Comparison of ENCODE assay signal across 24 mouse cellular contexts in genomic region chr6:41057653-41058052, GRCm38 (mm10). TPM values are rescaled to one million over a fixed set of nuclear protein-coding genes. Genes with fewer than 3 reads are reported as not detected.
A peak's percentile ranks its signal among the peaks of the same experiment; 100 is the strongest.
DNase-seq lines count a peak whose midpoint lies in the region; ATAC-seq and TF ChIP-seq lines count a peak whose summit lies in the region.
"Had no signal": no experiment of that assay in that cellular context is flagged by ENCODE, and none has a peak within 500 bp of the region (broad histone marks: within the 10 kb centered on the region; RNA-seq: fewer than 3 reads in every experiment).

No protein-coding gene starts in this region.

- no peak for TF ChIP-seq EP300 in heart, adult 2 months (IDR thresholded peaks at IDR 0.05; ENCODE audit: insufficient read depth, low read depth, low read length)

- no peak overlapping the region for H3K4me3 ChIP-seq in heart, adult 2 months
- H3K4me3 ChIP-seq in macrophage (ENCODE audit: inconsistent target): no peak overlapping the region
- no peak overlapping the region for H3K4me3 ChIP-seq in forebrain, embryonic 12.5 days (replicated peaks)
- H3K4me3 ChIP-seq: heart, embryonic 15.5 days; hindbrain, embryonic 13.5 days; layer of hippocampus, adult 2 months; limb, embryonic 12.5 days; liver, embryonic 12.5 days; midbrain, embryonic 10.5 days had no signal

- no peak overlapping the region for H3K9ac ChIP-seq in heart, adult 2 months (ENCODE audit: low read depth, low read length)
- no peak overlapping the region for H3K9ac ChIP-seq in forebrain, embryonic 12.5 days
- H3K9ac ChIP-seq: heart, embryonic 15.5 days; hindbrain, embryonic 13.5 days; limb, embryonic 12.5 days; liver, embryonic 12.5 days had no signal

- no peaks in the 10 kb centered on the region for H3K36me3 ChIP-seq in heart, adult 2 months (ENCODE audit: control insufficient read depth, insufficient read depth, low read length)
- H3K36me3 ChIP-seq in macrophage (ENCODE audit: inconsistent target): no peaks in the 10 kb centered on the region
- H3K36me3 ChIP-seq in forebrain, embryonic 12.5 days (replicated peaks): no peaks in the 10 kb centered on the region
- H3K36me3 ChIP-seq: heart, embryonic 15.5 days; hindbrain, embryonic 13.5 days; limb, embryonic 12.5 days; liver, embryonic 12.5 days; midbrain, embryonic 10.5 days had no signal

- WGBS in heart, adult 2 months: 43% methylated on average over 5 of the region's 5 CpGs
- WGBS in macrophage (ENCODE audit: missing documents): 21% methylated on average over 5 of the region's 5 CpGs
- WGBS in forebrain, embryonic 12.5 days: 86% methylated on average over 5 of the region's 5 CpGs

- H3K27ac ChIP-seq in heart, adult 2 months: peak overlapping the region; percentile 15; the same call in 1 of the 2 replicates
- H3K27ac ChIP-seq in macrophage: peak overlapping the region; percentile 46
- H3K27ac ChIP-seq in forebrain, embryonic 12.5 days: no peak overlapping the region
- H3K27ac ChIP-seq: heart, embryonic 15.5 days; hindbrain, embryonic 13.5 days; layer of hippocampus, adult 2 months; limb, embryonic 12.5 days; liver, embryonic 12.5 days; midbrain, embryonic 10.5 days had no signal

- H3K9me3 ChIP-seq in forebrain, embryonic 12.5 days: no peaks in the 10 kb centered on the region
- H3K9me3 ChIP-seq: heart, embryonic 15.5 days; hindbrain, embryonic 13.5 days; limb, embryonic 12.5 days; liver, embryonic 12.5 days; midbrain, embryonic 10.5 days had no signal

- ATAC-seq in forebrain, embryonic 12.5 days (ENCODE audit: low FRiP score): no peak
- ATAC-seq: forebrain, embryonic 14.5 days; inflammation-experienced regulatory T-cells, adult 6 months; liver, embryonic 12.5 days had no signal

- no peak for TF ChIP-seq CTCF in heart, adult 2 months (IDR thresholded peaks at IDR 0.05)

- intact Hi-C loops in heart, adult 2 months (cut with DNase I): loop anchor here (10.0 kb wide), 2 partner anchors 77 to 467 kb away; partner anchors contain the start of gene Prss2
- intact Hi-C loops in heart, postnatal 25 days (cut with DNase I): loop anchor here (10.0 kb wide), 1 partner anchor 477 kb away; no protein-coding TSS in a partner anchor
- intact Hi-C loops in left cerebral cortex, postnatal 10 days (cut with DNase I): no loop called here

- H3K79me2 ChIP-seq in heart, adult 2 months (replicated peaks; ENCODE audit: control insufficient read depth, insufficient read depth, low read length): no peaks in the 10 kb centered on the region
- no peaks in the 10 kb centered on the region for H3K79me2 ChIP-seq in macrophage (ENCODE audit: inconsistent target)

- H3K4me2 ChIP-seq in forebrain, embryonic 12.5 days: no peak overlapping the region
- H3K4me2 ChIP-seq: heart, embryonic 15.5 days; hindbrain, embryonic 13.5 days; limb, embryonic 12.5 days; liver, embryonic 12.5 days had no signal

- DNase-seq in heart, adult 2 months: no peak
- no peak for DNase-seq in heart, postnatal 25 days (ENCODE audit: low spot score)
- peak; percentile 8 to 14 for DNase-seq in left cerebral cortex, adult 9 months (ENCODE audit: low spot score in 2 of 2)
- DNase-seq in left cerebral cortex, postnatal 10 days (ENCODE audit: extremely low spot score in 1 of 2, low spot score in 2 of 2): no peak
- DNase-seq in brain, adult 2 months (ENCODE audit: low read depth, low spot score): peak; percentile 69
- DNase-seq: adrenal gland, postnatal 25 days; B cell, adult 2 months; cerebellum, adult 18-20 months; gastrocnemius, postnatal 10 days; kidney, adult 8-10 months; kidney, postnatal 14 days; layer of hippocampus, postnatal 36 days; lung, adult 2 months had no signal

- H3K4me1 ChIP-seq in heart, adult 2 months (ENCODE audit: control insufficient read depth, insufficient read depth, low read length): no peaks in the 10 kb centered on the region
- H3K4me1 ChIP-seq in forebrain, embryonic 12.5 days: no peaks in the 10 kb centered on the region
- H3K4me1 ChIP-seq: hindbrain, embryonic 13.5 days; limb, embryonic 12.5 days; liver, embryonic 12.5 days; midbrain, embryonic 10.5 days had no signal

- no peak for TF ChIP-seq POLR2A in heart, adult 2 months (IDR thresholded peaks at IDR 0.05; ENCODE audit: insufficient read depth, low read depth, low read length)

- no peaks in the 10 kb centered on the region for H3K27me3 ChIP-seq in heart, adult 2 months (ENCODE audit: control insufficient read depth, insufficient read depth, low read length)
- no peaks in the 10 kb centered on the region for H3K27me3 ChIP-seq in forebrain, embryonic 12.5 days
- H3K27me3 ChIP-seq: heart, embryonic 15.5 days; hindbrain, embryonic 13.5 days; limb, embryonic 12.5 days; liver, embryonic 12.5 days had no signal

RNA-seq across cellular contexts. Expression of gene 2210010C04Rik, which starts 22.3 kb away (rescaled TPM):
- total RNA-seq in heart, adult 2 months (2021): not detected
- polyA plus RNA-seq in heart, adult 2 months (2012; rRNA removed): 0.06 and 0.18 TPM in 2 replicates
- total RNA-seq in heart, postnatal 25 days (2021): not detected
- total RNA-seq in left cerebral cortex, postnatal 10 days (2021): not detected
- total RNA-seq in macrophage (2018; cell fraction: chromatin; rRNA removed): not detected
- not detected for total RNA-seq in macrophage (2018; cell fraction: cytosol; rRNA removed)
- not detected for total RNA-seq in macrophage (2018; cell fraction: nucleus; rRNA removed)
- polyA plus RNA-seq in macrophage (2018): not detected in 3 replicates
- polyA plus RNA-seq in forebrain, embryonic 12.5 days (2016; fragmentation: Nextera tagmentation; extraction: Ambion mirVana): not detected in 2 replicates
- total RNA-seq: adrenal gland, postnatal 25 days; gastrocnemius, postnatal 10 days; layer of hippocampus, adult 2 months; layer of hippocampus, postnatal 36 days had no signal
- polyA plus RNA-seq: embryonic facial prominence, embryonic 11.5 days; forebrain, embryonic 14.5 days; heart, embryonic 15.5 days; hindbrain, embryonic 13.5 days; limb, embryonic 12.5 days; liver, embryonic 12.5 days; midbrain, embryonic 10.5 days had no signal

RNA-seq across cellular contexts. Expression of gene Gm2663, which starts 58.4 kb away (rescaled TPM):
- total RNA-seq in heart, adult 2 months (2021): not detected
- polyA plus RNA-seq in heart, adult 2 months (2012; rRNA removed): not detected in 2 replicates
- not detected for total RNA-seq in heart, postnatal 25 days (2021)
- total RNA-seq in left cerebral cortex, postnatal 10 days (2021): not detected
- total RNA-seq in macrophage (2018; cell fraction: chromatin; rRNA removed): not detected
- not detected for total RNA-seq in macrophage (2018; cell fraction: cytosol; rRNA removed)
- total RNA-seq in macrophage (2018; cell fraction: nucleus; rRNA removed): not detected
- not detected in 3 replicates for polyA plus RNA-seq in macrophage (2018)
- polyA plus RNA-seq in forebrain, embryonic 12.5 days (2016; fragmentation: Nextera tagmentation; extraction: Ambion mirVana): not detected in 2 replicates
- total RNA-seq: adrenal gland, postnatal 25 days; gastrocnemius, postnatal 10 days; layer of hippocampus, adult 2 months; layer of hippocampus, postnatal 36 days had no signal
- polyA plus RNA-seq: embryonic facial prominence, embryonic 11.5 days; forebrain, embryonic 14.5 days; hindbrain, embryonic 13.5 days; limb, embryonic 12.5 days; liver, embryonic 12.5 days; lung, adult 2 months; midbrain, embryonic 10.5 days had no signal

Comparison
In these comparisons a context has a peak if more than half of its experiments do, and no peak if none do; other contexts are left out.
1. DNase-seq: peak in left cerebral cortex, adult 9 months (2 of 2) and brain, adult 2 months (single experiment); none in heart, adult 2 months (0 of 2), heart, postnatal 25 days (single experiment) and left cerebral cortex, postnatal 10 days (0 of 2).